Mouse (Mus musculus) kidney, adult 18-20 months (tissue): Measurements from ENCODE around the gene Mcu.

Source experiments
- DNase-seq: peaks from one replicate; pipeline ENCODE4 v3.0.0; 2021

The Mcu gene

GRCm38 (mm10) chr10:59604879-59605464, 11.5 kb downstream of the Mcu start:
- DNase-seq = no peak

GRCm38 (mm10) chr10:59603843-59604242, 12.6 kb downstream of the Mcu start:
- peak; percentile 38 for DNase-seq

DNA sequence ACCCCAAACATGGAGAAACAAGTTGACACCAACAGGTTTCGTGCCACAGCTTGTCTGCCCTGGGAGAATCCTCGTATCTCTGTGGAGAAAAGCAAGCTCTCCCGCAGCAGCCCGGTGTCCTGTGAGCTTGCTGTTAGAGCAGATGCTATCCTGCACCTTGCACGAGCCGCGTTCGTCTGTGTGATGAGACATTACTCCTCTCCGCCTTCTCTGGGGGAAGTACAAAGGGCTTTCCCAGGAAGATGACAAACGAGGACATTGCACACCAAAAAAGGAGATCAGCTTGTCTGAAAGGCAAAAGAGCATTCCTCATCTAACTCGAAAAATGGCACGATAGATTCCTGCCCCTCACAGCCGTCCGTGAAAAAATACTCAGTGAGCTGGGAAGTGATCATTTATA, 13.6 kb downstream of the Mcu start:
- DNase-seq = no peak

GRCm38 (mm10) chr10:59602043-59602442, 14.4 kb downstream of the Mcu start:
- no peak for DNase-seq

DNA sequence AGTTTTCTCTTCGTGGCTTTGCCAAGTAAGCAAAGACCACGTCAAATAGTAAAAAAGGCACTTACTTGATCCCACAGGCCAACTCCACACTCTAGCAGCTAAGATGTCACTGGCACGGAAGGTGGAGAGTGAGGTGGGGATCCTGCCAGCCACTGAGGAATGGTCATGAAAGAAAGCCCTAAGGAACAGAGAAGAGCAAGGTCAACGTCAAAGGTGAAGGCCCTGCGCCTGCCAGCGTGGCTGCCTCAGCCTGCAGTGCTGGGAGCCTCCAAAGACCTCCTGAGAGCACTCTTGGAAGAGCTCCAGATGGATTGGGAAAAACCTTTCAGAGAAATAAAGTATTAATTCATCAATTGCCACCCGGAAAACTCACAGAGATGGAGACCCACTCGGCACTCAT, 16.0 kb downstream of the Mcu start:
- no peak for DNase-seq

GRCm38 (mm10) chr10:59593826-59594570, 22.5 kb downstream of the Mcu start:
- DNase-seq = peak; percentile 44

GRCm38 (mm10) chr10:59590606-59591005, 25.9 kb downstream of the Mcu start:
- no peak for DNase-seq

DNA sequence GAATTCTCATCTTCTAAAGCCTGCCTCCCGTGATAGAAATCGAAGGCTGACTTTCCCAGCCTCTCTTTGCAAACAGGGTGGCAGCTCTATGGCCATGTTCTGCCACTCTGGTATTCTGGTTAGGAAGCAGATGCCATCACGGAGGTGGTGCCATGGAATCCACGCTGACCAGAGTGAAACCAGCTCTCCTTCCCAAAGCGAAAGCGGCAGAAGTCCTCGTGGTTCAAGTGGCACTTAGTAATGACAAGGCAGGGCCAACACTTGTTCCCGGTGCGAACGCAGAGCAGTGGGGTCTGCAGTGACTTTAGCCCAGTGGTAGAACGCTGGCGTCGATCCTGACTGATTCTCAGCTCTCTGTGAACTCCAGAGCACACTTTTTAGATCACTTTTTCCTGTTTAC, 26.6 kb downstream of the Mcu start:
- DNase-seq = no peak

GRCm38 (mm10) chr10:59589420-59589819, 27.1 kb downstream of the Mcu start:
- DNase-seq = no peak

DNA sequence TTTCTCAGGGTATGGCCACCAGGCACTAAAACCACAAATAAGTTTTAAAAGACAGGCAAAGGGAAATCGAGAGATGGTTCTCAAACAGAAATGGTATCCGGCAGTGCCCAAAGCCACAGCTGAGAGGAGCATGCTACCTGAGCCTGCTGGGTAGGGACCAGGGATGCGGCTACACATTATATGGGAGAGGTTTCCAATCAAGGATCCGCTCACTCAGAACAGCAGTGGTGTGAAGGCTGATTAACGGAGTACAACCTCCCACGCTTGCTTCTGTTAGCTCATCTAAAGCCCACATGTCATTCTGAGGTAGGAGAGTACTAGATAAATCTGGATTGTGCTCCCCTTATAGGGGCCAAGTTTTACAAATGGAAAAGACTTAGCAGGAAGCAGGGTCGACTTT, 28.4 kb downstream of the Mcu start:
- DNase-seq = no peak

DNA sequence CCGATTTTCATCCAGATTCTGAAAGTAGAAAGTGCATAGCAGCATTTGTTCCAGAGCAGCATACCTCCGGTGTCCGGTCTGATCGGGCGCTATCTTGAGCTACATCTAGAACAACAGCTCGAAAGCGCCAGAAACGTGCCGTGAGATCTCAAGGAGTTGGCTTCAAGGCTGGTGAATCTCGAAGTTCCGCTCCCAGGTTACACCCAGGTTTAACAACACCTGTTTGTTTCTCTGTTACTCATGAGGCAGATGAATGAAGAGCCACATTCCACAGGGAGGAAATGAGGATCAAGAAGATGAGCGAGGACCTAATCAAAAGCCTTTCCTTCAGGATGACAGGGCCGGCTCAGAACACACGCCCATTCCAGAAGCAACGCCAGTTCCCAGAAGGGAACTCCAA, 29.7 kb downstream of the Mcu start:
- DNase-seq = no peak

DNA sequence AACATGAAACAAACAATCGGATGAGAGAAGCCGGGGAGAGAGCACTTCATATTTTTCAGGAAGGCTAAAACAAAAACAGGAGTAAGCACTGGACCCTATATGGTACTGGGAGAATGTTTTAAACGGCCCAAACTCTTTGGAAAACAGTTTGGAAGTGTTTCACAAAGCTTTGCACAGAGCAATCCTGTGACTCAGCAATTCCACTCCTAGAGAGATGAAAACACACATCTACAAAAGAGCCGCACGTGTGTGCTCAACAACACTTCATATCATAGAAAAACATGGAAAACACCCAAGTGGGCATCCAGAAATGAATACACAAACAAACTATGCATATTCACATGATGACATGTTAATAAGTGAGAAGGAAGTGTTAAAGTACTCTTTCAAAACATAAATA, 30.9 kb downstream of the Mcu start:
- no peak for DNase-seq

DNA sequence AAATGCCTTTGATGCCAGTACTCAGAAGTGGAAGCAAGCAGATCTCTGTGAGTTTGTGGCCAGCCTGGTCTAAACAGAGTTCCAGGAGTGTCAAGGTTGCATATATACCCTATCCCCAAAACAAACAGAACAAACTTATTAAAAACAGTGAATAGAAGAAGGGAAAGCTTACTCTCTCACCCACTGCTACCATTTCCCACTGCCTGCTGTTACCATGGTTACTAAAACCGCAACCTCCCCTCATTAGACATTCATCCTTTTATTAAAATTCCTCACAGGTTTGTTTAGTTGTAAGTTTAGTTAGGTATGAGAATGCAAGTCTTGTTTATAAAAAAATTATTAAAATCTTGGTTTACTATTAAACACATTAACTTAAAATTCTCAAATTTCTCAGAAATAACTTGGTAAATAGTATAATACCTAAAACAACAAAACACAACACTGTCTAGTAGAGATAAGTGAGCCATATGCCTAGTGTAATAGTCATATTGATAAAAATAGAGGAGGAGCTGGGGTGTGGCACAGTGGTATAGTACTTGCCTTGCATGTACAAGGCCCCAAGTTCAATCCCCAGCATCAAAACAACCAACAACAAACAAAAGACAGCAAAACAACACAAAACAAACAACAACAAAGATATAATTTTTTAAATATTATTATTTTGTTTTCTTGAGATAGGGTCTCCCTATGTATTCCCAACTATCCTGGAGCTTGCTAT, 34.5 kb downstream of the Mcu start:
- DNase-seq = no peak

GRCm38 (mm10) chr10:59580593-59581149, 35.8 kb downstream of the Mcu start:
- DNase-seq = no peak

- no peak for DNase-seq
Observed at GRCm38 (mm10) chr10:59579645-59580044, 36.8 kb downstream of the Mcu start.

GRCm38 (mm10) chr10:59577871-59578801, 38.4 kb downstream of the Mcu start:
- peak; percentile 54 for DNase-seq

- DNase-seq = no peak
Observed at GRCm38 (mm10) chr10:59576305-59576704, 40.2 kb downstream of the Mcu start.

DNA sequence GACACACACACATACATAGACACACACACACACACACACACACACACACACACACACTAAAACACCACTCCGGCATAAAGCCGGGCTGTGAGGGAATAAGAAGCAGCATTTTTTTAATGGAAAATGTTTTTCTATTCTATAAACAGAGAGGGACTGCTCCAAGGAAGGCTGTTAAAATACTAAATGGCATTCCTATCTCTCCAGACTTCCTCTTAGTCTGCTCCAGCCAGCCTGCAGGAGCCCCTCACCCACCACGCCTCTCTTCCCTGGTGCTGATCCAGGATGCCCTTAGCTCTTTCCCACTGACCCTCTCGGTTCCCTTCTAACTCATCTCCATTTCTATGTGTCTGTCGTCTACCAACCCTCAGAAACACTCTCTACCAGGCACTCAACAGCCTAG, 44.5 kb downstream of the Mcu start:
- DNase-seq = no peak

DNA sequence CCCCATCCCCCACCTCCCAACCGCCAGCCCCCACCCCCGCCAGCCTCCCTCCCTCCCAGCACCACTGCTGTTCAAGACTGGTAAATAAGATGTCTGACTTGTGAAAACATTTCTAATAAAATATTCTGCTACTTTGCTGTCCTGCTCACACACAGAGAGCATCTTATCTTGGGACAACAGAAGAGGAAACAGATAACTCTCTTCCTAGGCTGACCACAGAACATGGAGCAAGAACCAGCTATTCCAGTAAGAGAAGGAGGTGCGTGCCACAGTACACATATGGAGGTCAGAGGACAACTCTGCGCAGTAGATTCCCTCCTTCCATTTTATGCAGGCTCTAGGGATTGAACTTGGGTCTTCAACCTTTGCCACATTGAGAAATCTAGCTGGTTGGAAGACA, 45.2 kb downstream of the Mcu start:
- no peak for DNase-seq

GRCm38 (mm10) chr10:59570780-59571179, 45.7 kb downstream of the Mcu start:
- no peak for DNase-seq

DNA sequence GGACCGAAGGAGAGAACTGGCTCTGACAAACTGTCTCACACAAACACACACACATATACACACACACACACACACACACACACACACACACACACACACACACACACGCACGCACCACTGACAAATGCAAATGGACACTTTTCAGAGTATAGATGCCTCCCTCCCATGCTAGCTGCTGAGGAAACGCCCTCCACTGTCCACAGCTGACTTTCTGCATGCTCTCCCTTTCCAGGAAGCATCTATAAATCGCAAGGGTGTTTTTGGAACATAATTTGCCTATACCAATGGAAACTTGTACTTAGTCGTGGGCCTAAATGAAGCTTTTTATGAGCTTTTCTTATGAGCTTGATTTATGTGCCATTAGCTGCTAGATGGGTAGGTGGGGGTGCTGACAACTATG, 46.1 kb downstream of the Mcu start:
- no peak for DNase-seq

- no peak for DNase-seq
Observed at GRCm38 (mm10) chr10:59569481-59569869, 47.0 kb downstream of the Mcu start.
